Mouse (Mus musculus): Measurements from ENCODE around the gene Atp1a4.
A peak's percentile ranks its signal among the peaks of the same experiment; 100 is the strongest.

Gene Atp1a4

DNA sequence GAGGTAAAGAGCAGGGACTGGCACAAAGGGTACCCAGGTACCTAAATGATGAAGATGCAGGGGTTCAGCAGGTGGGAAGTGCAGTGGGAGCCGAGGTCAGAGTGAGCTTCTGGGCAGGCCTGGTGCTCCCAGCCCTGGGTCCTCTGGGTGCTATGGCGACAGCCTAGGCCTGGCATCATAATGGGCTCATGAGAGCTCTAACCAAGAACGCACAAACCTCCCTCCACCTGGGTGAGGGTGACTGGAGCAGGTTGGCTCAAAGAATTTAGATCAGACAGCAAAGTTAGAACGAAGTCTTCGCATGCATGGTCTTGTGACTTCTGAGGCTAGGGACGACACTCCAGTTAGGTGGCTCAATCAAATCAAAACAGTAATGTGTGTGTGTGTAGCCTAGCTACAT is at the start of gene Atp1a4:
TSS of gene Atp1a4 (minus strand) at position 101 of the 400 bp plus-strand sequence.
- DNase-seq (ENCODE audit: low spot score in 2 of 2): no peak

DNA sequence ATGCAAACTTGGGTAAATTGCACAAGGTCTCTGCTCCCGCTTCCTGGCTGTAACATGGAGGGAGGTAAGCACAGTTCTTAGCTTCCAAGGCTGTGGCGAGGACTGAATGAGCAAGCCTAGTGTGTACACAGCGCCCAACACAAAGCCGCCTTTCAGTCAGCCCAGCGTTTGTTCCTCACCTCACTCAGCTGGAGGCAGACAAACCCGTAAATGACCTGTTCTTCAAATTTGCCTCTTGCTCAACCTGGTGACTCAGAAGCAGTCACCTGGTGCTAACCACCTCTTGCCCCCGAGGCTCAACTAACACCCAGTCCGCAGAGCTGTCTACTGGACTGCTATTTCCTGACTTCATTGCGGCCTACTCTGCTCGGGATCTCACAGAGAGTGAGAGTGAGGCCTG is 49.7 kb upstream of the Atp1a4 start:
- DNase-seq (ENCODE audit: low spot score in 2 of 2): no peak

DNA sequence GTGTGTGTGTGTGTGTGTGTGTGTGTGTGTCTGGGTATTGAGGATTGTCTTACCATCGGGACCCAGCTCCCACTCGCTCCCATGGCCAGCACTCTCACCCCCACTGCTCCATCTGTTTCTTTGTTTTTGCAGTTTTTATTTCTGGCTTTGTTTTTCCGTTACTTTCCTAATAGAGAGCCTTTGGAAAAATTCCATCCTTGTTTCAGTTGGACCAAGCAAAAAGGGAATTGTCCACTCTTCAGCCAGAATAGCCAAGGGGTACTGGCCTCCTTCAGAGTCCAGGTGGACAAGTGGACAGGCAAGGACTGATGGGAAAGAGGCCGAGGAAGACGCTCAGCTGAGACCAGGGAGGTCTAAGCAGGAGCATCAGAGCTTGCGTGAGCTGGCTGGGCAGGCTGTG is 48.7 kb upstream of the Atp1a4 start:
- DNase-seq (ENCODE audit: low spot score in 2 of 2): no peak

DNA sequence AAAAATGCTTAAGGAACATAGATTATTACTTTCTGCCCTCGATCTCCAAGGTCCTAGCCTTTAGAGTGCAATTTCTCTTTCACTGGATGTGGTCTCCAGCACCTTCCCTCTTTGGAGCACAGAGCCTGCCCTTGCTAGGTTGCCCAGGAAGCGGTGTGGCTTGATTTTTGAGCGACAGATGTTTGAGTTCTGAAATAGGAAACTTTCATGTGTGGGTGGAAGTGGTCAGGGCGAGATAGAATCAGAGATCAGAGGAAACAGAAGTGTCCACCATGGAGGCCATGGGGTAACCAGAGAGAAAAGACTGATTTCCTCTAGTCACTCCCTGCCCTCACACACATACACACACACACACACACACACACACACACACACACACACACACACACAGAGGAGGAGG is 48.0 kb upstream of the Atp1a4 start:
- DNase-seq (ENCODE audit: low spot score in 2 of 2): no peak

DNA sequence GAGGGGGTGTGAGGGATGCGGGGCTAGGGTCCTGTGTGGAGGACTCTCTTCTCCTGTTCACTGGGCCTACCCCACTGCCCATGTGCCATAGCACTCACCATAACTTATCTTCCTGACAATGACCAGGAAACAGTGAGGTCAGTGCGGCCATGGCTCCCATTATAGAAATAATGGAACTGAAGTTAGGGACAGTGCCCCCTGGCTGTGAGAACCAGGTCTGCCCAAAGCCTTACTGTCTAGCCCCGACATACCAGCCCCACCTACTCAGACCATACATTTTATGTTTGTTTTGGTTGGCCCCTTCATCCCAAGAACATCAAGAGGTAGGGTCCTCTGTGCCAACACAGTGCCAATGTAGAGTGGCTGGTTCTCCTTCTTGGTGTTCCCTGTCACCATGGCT is 47.4 kb upstream of the Atp1a4 start:
- peak in 1 of 2 experiments; percentile 45 for DNase-seq (ENCODE audit: low spot score in 2 of 2)

DNA sequence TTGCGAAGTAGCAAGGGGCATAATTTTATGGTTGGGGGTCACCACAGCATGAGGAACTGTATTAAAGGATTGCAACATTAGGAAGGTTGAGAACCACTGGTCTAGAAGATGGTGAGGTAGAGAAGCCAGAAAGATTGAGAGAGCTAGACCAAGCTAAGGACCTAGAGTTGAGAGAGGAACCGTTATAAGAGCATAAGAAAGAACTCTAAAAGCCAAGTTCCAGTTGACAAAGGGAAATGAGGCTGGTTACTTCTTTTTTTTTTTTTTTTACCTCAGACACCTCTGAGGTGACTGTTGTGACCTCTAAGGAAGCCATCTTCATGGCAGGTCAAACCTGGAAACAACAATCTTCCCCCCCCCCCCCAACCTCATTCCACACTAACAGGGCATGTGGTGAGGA is 46.9 kb upstream of the Atp1a4 start:
- no peak for DNase-seq (ENCODE audit: low spot score in 2 of 2)

DNA sequence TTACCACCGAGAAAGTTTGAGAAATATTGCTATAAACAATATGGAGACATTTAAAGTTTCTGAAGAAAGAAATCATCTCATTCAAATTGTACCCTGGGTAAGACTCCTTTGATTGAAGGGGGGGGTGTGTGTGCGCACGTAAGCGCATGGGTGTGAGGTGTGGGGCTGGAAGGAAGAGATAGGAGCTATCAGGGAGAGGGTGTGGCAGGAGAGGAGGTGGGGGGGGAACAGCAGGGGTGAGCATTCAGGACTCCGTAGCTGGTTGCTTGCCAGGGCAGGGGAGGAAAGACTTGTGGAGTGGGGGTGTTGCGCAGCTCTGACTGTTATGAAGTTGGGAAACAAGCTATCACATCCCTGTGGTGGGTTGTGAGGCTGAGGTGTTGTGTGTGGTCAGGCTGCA is 46.2 kb upstream of the Atp1a4 start:
- DNase-seq (ENCODE audit: low spot score in 2 of 2): no peak

DNA sequence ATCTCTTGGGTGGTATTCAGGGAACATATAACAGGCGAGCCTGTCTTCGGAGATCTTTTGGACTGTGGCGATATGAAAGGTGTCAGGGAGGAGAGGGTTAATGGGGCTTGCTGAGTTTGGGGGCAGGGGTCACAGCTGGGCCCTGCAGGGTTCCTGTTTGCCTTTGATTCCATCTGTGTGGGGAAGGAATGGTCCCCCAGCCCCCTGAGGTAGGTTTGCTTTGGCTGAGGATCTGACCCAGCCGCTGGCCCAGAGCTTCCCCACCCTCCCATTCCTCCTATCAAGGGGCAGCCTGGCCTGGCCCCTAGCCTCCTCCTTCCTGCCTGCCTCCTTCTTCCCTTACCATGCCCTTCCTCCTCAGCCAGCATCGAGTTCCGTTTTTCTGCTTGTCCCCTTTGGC is 44.6 kb upstream of the Atp1a4 start:
- no peak for DNase-seq (ENCODE audit: low spot score in 2 of 2)

DNA sequence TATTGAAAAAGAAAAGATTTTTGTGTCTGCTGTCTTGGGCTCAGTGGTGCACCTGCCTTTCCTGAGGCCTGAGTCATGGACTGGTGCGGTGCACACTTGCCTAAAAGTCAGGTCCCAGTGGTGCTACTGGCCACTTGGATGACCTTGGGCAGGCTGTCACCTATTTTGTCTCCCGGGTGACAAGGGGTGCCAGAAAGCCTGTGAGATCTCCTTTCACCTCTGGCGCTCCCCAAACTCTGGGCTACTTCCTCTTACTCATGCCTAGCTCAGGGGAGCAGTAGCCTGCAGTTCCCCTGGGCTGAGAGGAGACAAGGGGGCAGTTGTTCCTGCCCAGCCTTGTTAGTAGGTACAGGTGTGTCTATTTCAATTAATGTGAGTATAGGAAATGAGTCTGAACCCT is 44.1 kb upstream of the Atp1a4 start:
- DNase-seq (ENCODE audit: low spot score in 2 of 2): no peak

DNA sequence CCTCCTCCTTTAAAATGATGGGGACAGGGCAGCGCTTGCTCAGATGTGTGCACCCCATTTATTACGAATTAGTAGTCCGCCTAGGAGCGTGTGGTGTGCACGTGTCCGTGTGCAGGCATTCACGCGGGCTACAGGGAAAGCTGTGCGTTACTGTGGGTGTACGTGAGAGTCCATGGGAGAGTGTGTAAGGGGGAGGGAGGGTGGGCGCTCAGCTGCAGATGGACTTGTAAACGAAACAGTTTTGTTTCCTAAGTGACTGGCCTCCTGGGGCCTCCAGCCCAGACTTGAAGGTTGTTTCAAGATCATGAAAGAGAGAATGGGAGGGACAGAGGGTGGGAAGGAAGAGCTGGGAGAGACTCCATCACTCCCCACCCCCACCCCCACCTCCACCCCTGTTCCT is 43.0 kb upstream of the Atp1a4 start:
- no peak for DNase-seq (ENCODE audit: low spot score in 2 of 2)

DNA sequence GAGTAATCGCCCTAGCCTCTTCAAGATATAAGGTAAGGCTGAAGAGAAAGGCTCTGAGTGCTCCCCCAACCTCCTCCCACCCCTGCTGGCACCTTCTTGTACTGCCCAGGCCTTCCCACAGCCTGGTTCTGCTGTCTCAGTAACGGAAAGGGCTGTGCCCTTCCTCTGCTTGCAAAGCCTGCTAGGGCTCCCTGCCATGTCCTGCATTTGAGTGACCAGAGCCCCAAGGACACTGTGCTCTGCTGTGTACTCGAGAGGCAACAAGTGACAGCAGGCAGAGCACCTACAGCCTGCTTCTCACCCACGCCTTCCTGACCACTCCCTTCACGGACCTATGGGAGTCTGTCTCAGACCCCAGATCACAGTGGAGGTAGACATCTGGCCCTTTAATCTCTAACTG is 42.0 kb upstream of the Atp1a4 start:
- DNase-seq (ENCODE audit: low spot score in 2 of 2): no peak

DNA sequence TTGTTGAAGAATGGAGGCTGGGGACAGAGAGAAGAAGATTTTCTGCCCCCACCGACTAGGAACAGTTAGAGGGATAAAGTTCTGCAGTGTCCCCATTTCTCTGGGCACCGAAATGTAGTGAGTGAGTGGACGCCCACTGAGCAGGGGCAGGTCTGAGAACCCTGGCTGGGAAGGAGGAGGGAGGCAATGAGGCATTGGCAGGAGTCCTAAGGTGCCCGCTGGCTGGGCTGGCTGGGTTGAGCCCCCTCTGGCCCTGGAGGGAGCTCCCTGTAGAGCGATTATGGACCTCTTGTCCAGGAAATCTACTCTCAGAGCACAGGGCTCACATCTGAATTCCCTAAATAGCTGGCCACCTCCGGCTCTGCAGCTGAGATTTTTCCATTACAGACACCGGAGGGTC is 41.3 kb upstream of the Atp1a4 start:
- no peak for DNase-seq (ENCODE audit: low spot score in 2 of 2)

DNA sequence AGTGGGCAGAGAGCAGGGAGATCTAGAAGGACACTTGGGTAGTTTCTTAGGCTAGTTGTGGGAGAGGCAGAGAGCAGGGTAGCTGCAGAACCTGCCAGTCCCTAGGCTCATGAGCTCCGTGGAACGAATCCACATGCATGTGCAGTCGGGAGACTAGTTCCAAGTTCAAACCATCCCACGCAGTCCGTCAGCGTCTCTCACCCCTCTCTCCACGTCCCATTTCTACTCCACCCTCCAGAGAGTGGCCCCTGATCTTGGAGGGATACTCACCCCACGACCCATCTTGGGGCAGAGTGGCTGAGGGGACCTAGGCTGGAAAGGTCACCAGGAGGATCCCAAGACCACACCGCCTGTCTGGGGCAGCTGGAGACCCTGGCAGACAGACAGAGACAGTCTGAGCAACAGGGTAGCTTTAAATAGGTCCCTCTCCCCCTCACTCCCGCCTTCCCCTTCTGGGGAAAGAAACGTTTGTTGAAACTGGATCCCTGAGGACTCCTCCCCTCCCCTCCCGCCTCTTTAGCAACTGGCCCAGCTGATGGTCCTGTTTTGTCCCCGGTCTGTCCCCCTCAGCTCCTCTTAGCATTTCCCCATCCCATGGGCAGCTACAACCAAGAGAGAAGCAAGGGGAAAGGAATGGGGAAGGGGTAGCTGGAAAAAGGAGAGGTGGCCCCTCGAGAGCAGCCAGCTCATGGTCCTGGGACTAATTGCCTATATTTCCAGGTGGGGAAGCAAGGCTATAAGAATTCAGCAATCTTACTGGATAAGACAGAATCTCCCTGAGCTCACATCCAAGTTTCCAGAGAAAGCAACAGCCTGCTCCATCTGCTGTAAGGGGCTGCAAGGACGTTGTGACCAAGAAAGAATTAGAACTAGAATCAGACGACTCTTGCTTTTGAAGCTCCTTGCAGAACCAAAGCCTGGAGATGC is 39.7 kb upstream of the Atp1a4 start, which contains the start of gene Atp1a2:
TSS of gene Atp1a2 (minus strand) at position 454 of the 927 bp plus-strand sequence.
- DNase-seq (ENCODE audit: low spot score in 2 of 2): no peak

DNA sequence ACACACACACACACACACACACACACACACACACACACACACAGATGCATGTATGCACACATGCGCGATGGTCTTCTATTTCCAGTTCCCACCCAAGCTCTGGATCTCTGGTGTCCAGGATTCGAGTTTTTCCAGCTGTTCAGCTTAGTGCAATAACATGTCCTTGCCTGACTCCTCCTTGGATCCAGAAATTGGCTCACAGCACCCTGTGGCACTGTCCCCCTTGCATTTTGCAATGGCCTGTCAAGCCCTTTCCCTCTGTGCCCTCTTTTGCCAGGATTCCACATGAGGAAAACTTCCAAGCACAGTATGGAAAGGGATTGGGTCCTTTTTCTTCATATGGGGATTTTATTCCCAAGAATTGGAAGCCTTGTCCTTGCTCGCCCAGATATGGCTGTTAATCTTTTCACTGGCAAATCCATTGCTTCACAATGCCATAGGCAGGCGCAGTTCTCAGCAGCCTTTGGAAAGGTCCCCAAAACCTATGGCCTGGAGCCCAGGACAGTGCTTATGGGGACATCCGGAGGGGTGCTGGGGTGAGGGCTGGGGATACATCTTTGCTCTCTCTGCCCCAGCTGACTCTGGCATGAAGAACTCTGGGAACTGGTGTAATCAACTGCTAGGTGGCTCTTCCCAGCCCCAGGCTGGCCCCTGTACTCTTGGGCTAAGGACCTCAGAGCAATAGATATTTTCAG is 38.7 kb upstream of the Atp1a4 start:
- DNase-seq (ENCODE audit: low spot score in 2 of 2): no peak

DNA sequence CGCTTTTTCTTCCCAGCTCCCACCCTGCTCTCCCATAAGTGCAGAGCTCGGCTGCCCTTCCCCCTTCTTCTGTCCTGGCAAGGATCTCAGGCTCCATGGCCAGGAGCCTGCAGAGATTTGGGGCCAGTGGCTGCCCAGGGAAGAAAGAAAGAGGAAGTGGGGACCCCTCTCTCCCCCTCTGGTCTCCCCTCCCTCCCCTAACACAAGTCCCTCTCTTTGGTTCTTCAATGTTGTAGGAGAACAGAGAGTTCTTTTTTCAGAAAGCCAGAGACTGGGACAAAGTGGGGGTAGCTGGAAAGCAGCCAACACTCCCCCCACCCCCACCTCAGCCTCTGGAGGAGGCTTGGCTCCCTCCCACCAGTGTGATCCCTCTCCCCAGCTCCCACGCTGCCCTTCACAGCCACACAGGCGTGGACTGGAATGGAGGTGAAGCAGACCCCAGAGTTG is 37.6 kb upstream of the Atp1a4 start:
- DNase-seq (ENCODE audit: low spot score in 2 of 2): no peak

DNA sequence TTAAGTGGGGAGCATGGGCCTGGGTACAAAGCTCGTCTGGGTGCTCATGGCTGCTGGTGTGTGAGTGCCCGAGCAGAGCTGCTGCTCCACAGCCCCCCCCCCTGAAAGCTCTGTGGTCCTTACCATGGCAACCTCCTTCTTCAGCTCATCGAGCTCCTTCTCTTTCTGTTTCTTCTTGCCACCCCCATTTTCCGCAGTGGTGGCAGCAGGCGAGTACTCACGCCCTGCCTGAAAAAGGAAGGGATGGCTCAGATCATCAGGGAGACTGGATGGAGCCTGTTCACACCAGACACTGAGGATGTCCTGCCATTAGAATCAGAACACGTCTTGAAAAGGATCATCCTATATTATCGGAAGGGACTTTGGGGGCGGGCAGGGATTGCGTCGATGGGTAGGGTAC is 35.2 kb upstream of the Atp1a4 start:
- DNase-seq (ENCODE audit: low spot score in 2 of 2): no peak

DNA sequence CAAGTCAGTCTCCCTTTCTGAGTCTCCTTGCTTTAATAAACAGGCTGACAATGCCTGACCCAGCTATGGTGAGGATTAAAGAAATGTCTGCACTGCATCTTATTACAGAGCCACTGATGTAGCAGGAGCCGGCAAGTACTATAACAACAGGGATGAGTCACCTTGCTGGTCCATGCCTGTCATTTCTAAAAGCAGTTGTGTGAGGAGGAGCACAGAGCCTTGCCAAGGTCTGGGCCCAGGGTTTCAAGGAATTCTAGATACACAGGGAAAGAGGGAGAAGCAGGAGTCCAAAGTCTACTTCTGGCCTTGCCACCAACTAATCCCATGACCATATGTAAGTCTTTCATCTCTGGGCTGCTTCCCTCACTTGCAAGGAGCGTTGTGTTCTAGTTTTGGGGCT is 34.7 kb upstream of the Atp1a4 start:
- no peak for DNase-seq (ENCODE audit: low spot score in 2 of 2)

DNA sequence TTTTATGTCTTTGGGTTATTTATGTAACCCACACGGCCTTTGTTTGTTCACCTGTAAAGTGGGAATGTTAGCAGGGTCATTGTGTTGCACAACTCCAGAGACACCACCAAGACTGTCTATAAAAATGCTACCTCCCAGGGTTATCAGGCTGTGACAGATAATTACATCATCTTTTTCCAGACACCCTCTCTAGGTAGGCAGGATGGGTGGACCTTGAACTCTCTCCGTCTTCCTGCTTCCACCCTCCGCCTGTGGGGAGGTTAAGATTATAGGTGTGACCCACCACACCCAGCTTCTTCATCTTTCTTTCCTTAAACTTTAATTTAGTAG is 31.4 kb upstream of the Atp1a4 start:
- DNase-seq (ENCODE audit: low spot score in 2 of 2): no peak

DNA sequence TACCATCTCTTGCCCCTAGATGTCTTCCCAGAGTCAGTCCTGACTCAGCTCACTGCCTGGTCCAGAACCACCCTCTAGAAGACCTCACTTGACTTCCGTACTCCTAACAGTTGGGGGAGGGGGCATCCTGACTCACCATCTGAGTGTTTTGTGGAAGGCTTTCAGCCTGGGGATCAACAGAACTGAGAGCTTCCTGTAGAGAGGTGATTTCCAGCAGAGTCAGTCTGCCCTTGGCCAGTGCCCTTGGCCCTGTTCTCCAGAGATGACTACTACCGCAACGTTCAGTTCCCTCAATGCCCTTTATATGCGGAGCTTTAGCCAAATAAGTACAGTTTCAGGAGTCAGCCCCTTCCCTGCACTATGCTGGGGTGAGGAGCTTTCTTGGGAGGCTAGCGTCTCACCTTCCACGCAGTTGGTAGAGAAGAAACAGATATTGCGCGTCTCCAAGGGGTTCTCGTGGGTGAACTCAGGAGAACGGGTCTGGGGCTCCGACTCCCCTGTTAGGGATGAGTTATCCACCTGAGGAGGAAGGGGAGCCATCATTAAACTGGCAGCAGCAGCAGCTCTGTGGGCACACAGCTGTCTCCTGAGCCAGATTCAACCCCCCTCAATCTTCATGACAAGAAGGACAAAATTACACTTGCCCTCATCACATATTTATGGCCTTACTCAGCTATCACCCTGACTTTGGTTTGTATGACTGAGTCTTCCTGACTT is 30.8 kb upstream of the Atp1a4 start:
- DNase-seq (ENCODE audit: low spot score in 2 of 2): no peak

DNA sequence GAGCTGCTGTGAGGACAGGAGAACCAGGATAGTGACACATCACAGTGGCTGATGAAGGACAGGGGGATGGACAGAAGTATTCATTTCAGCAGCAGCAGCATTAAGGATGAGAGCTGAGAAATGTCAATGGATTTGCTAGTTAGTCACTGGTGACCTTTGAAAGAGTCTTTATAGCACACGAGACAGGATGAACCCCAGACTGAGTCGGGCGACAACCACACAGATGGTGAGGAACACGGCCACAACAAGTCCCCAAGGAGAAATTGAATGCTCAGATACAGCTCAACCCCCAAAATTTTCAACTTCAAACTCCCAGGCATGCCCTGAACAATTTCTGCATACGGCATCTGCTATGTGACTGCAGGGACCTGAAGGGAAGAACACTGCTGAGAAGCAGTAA is 28.5 kb upstream of the Atp1a4 start:
- no peak for DNase-seq (ENCODE audit: low spot score in 2 of 2)

DNA sequence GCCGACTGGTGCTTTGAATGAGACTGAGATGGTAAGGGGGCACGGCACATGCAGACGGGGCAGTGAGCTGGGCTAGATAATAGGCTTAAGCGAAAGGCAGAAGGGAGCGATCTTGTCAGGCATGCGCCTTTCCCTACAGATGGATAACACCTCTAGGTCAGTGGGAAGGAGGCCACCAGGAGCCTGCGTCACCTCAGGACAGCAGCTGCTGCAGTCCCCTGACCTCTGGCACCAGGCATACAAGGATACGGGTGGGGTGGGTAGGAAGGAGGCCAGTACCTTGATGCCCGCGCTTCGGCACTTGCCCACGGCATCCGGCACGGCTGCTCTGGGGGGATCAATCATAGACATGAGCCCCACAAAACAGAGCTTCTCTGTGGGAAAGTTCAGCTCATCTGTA is 26.0 kb upstream of the Atp1a4 start:
- no peak for DNase-seq (ENCODE audit: low spot score in 2 of 2)

DNA sequence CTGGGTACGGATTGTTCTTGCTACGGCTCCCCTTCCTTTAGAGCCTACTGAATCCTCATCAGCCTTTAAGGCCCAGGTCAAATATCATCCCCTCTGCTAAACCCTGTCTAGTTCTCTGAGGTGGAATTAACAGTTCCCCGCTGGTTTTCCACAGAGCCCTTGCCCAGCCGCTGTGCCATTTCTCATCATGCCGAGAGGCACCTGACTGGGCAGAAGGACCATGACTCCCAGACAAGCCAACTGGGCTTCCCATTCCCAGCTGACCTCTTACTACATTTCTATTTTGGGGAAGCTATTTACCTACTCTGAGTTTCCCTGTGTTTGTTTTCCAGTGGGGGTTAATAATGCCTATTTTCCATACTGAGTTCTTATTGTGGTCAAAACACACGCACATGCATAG is 24.9 kb upstream of the Atp1a4 start:
- no peak for DNase-seq (ENCODE audit: low spot score in 2 of 2)
